Mouse (Mus musculus): Measurements from ENCODE around the gene Clrn3.

GRCm38 (mm10) chr7:135517191-135517590 is 11.3 kb downstream of the Clrn3 start:
- TF ChIP-seq CTCF (IDR thresholded peaks at IDR 0.05; ENCODE audit: control insufficient read depth, insufficient read depth, low read length) = no peak
- TF ChIP-seq POLR2A (IDR thresholded peaks at IDR 0.05; ENCODE audit: borderline replicate concordance, control insufficient read depth, low read depth, low read length) = no peak
